Mouse (Mus musculus) liver, adult 2 months (tissue): ENCODE data around the gene Ptpn6.

Experiments used
- CTCF ChIP-seq: fragments of 200-500 bp; IDR thresholded peaks from 2 replicates; pipeline ENCODE4 v1.5.1; 2011; ENCODE audit warnings: low read depth, low read length, control low read depth
- POLR2A ChIP-seq: fragments of 200-500 bp; IDR thresholded peaks from 2 replicates; pipeline ENCODE4 v1.6.1; 2011; ENCODE audit warnings: low read length, control low read depth; ENCODE audit not compliant: insufficient read depth; ENCODE audit errors: extremely low read depth

DNA sequence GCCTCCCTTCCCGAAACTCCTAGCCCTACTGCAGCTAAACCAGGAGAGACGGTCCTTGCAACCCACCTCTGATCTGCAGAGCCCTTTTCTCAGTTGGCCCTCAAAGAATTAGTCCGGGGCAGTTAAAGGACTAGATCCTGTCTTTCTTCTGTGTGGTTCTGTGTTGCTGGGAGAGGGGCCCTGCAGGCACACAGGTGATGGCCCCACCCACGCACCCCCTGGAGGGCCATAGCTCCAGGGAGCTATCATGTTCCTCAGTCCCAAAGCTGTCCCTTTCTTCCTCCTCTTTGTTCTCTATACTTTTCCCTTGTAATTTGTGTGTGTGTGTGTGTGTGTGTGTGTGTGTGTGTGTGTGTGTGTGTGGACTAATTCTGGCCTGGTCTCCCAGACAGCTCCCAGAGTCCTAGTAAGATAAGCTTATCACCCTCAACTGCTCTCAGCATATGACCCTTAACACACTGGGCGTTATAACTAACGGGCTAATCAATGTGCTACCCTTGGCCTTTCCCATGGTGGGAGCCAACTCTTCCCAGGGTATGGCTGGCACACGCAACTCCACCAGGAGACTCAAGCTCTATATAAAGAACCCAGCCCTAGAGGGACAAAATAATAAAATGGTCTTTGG lies 19.0 kb downstream of the Ptpn6 start:
- TF ChIP-seq CTCF, result no peak
- no peak for TF ChIP-seq POLR2A
